Mouse (Mus musculus) cerebellum, adult 9-11 months (tissue): ENCODE measurements around the gene Cacnb1.

Experiments used
- DNase-seq: peaks from one replicate; pipeline ENCODE4 v3.0.0; 2022

Gene Cacnb1

GRCm38 (mm10) chr11:98022555-98023371 is at the start of gene Cacnb1:
TSS of gene Cacnb1 (minus strand) at chr11:98023034.
- DNase-seq = peak; percentile 71

- DNase-seq = no peak
These were observed 44.4 kb upstream of the Cacnb1 start for GRCm38 (mm10) chr11:98067255-98067654.

- no peak for DNase-seq
These were observed 43.4 kb upstream of the Cacnb1 start for GRCm38 (mm10) chr11:98066201-98066600.

- DNase-seq = no peak
These were observed 39.2 kb upstream of the Cacnb1 start for GRCm38 (mm10) chr11:98061904-98062562.

GRCm38 (mm10) chr11:98061441-98061840 is 38.6 kb upstream of the Cacnb1 start:
- DNase-seq = no peak

- DNase-seq = no peak
These were observed 37.4 kb upstream of the Cacnb1 start for GRCm38 (mm10) chr11:98060104-98060692.

- DNase-seq = no peak
These were observed 36.8 kb upstream of the Cacnb1 start for GRCm38 (mm10) chr11:98059662-98060061.

GRCm38 (mm10) chr11:98057998-98058397 is 35.2 kb upstream of the Cacnb1 start:
- no peak for DNase-seq

GRCm38 (mm10) chr11:98057466-98057865 is 34.6 kb upstream of the Cacnb1 start:
- peak; percentile 20 for DNase-seq

GRCm38 (mm10) chr11:98052989-98053834 is 30.4 kb upstream of the Cacnb1 start, which contains the start of gene Stac2:
TSS of gene Stac2 (minus strand) at chr11:98053462.
- DNase-seq = peak; percentile 88

GRCm38 (mm10) chr11:98052129-98052988 is 29.5 kb upstream of the Cacnb1 start:
- DNase-seq = peak; percentile 61

- peak; percentile 42 for DNase-seq
These were observed 28.8 kb upstream of the Cacnb1 start for GRCm38 (mm10) chr11:98051611-98052128.

- DNase-seq = peak; percentile 53
These were observed 28.1 kb upstream of the Cacnb1 start for GRCm38 (mm10) chr11:98050940-98051339.

- no peak for DNase-seq
These were observed 27.6 kb upstream of the Cacnb1 start for GRCm38 (mm10) chr11:98050520-98050815.

GRCm38 (mm10) chr11:98049672-98050519 is 27.1 kb upstream of the Cacnb1 start:
- DNase-seq = peak; percentile 51

- DNase-seq = peak; percentile 93
These were observed 24.9 kb upstream of the Cacnb1 start for GRCm38 (mm10) chr11:98047745-98048144.

- peak; percentile 40 for DNase-seq
These were observed 23.6 kb upstream of the Cacnb1 start for GRCm38 (mm10) chr11:98046466-98046865.

- DNase-seq = peak; percentile 53
These were observed 22.8 kb upstream of the Cacnb1 start for GRCm38 (mm10) chr11:98045596-98045995.

- peak; percentile 49 for DNase-seq
These were observed 21.2 kb upstream of the Cacnb1 start for GRCm38 (mm10) chr11:98044074-98044473.

GRCm38 (mm10) chr11:98042741-98043140 is 19.9 kb upstream of the Cacnb1 start:
- peak; percentile 35 for DNase-seq

GRCm38 (mm10) chr11:98040975-98041374 is 18.1 kb upstream of the Cacnb1 start:
- DNase-seq = no peak
